Mouse (Mus musculus) left cerebral cortex, postnatal 25 days (tissue): ENCODE results near the gene 7530416G11Rik. TPM values are rescaled to one million over a fixed set of nuclear protein-coding genes. Genes with fewer than 3 reads are reported as not detected.

Experiments used
- DNase-seq, 2 experiments: peaks; one replicate each; pipeline ENCODE4 v3.0.0; 2022; ENCODE audit warnings: low spot score in 2 of 2, mixed read lengths in 1 of 2
- intact Hi-C: fragments of 180-260 bp; cut with DNase I; formaldehyde crosslinking; loops from one replicate; pipeline ENCODE4 v1.15.1; 2025
- total RNA-seq, 2 experiments: library from RNA; stranded (reverse); gene quantifications; 2 replicates each; pipeline ENCODE4 v1.2.3; 2021

The 7530416G11Rik gene
- total RNA-seq: not detected

- intact Hi-C loops: no loop called here
- no peak for DNase-seq
Observed at GRCm38 (mm10) chr15:85503127-85503526, at the start of gene 7530416G11Rik. Gene 7530416G11Rik, minus strand, starts transcription at chr15:85503227.

- intact Hi-C loops: no loop called here
- DNase-seq: no peak
Observed at GRCm38 (mm10) chr15:85546500-85546899, 43.5 kb upstream of the 7530416G11Rik start.

GRCm38 (mm10) chr15:85545369-85545768, 42.3 kb upstream of the 7530416G11Rik start:
- intact Hi-C loops: no loop called here

GRCm38 (mm10) chr15:85538170-85538569, 35.1 kb upstream of the 7530416G11Rik start:
- no peak for DNase-seq
- intact Hi-C loops: no loop called here

More at GRCm38 (mm10) chr15:85545369-85545768, 42.3 kb upstream of the 7530416G11Rik start:
- no peak for DNase-seq

- intact Hi-C loops: no loop called here
- no peak for DNase-seq
Observed at GRCm38 (mm10) chr15:85537151-85537550, 34.1 kb upstream of the 7530416G11Rik start.

- intact Hi-C loops: no loop called here
Observed at GRCm38 (mm10) chr15:85534646-85535045, 31.6 kb upstream of the 7530416G11Rik start.

GRCm38 (mm10) chr15:85534215-85534614, 31.2 kb upstream of the 7530416G11Rik start:
- DNase-seq: no peak
- intact Hi-C loops: no loop called here

More at GRCm38 (mm10) chr15:85534646-85535045, 31.6 kb upstream of the 7530416G11Rik start:
- DNase-seq: no peak

GRCm38 (mm10) chr15:85532063-85532462, 29.0 kb upstream of the 7530416G11Rik start:
- intact Hi-C loops: no loop called here
- no peak for DNase-seq

GRCm38 (mm10) chr15:85529911-85530310, 26.9 kb upstream of the 7530416G11Rik start:
- intact Hi-C loops: no loop called here
- DNase-seq: no peak

- intact Hi-C loops: no loop called here
Observed at GRCm38 (mm10) chr15:85524404-85524950, 21.4 kb upstream of the 7530416G11Rik start.

GRCm38 (mm10) chr15:85523173-85523991, 20.4 kb upstream of the 7530416G11Rik start:
- intact Hi-C loops: no loop called here

More at GRCm38 (mm10) chr15:85524404-85524950, 21.4 kb upstream of the 7530416G11Rik start:
- DNase-seq: no peak

GRCm38 (mm10) chr15:85519438-85519837, 16.4 kb upstream of the 7530416G11Rik start:
- intact Hi-C loops: no loop called here
- DNase-seq: no peak

More at GRCm38 (mm10) chr15:85523173-85523991, 20.4 kb upstream of the 7530416G11Rik start:
- DNase-seq: peak in 1 of 2 experiments; percentile 7

- intact Hi-C loops: no loop called here
- DNase-seq: no peak
Observed at GRCm38 (mm10) chr15:85507370-85508014, 4.5 kb upstream of the 7530416G11Rik start.

GRCm38 (mm10) chr15:85506680-85507079, 3.7 kb upstream of the 7530416G11Rik start:
- intact Hi-C loops: no loop called here
- DNase-seq: no peak

GRCm38 (mm10) chr15:85505118-85505925, 2.3 kb upstream of the 7530416G11Rik start:
- peak in 1 of 2 experiments; percentile 6 for DNase-seq
- intact Hi-C loops: no loop called here

- DNase-seq: no peak
- intact Hi-C loops: no loop called here
Observed at GRCm38 (mm10) chr15:85500267-85500666, 2.8 kb downstream of the 7530416G11Rik start.

- intact Hi-C loops: no loop called here
- DNase-seq: no peak
Observed at GRCm38 (mm10) chr15:85497981-85498475, 5.0 kb downstream of the 7530416G11Rik start.

GRCm38 (mm10) chr15:85497548-85497947, 5.5 kb downstream of the 7530416G11Rik start:
- DNase-seq: no peak
- intact Hi-C loops: no loop called here

- intact Hi-C loops: loop anchor here (1.0 to 5.0 kb wide), 3 partner anchors 66 to 167 kb away; no protein-coding TSS in a partner anchor
- peak; percentile 73 to 90 for DNase-seq
Observed at GRCm38 (mm10) chr15:85494163-85494621, 8.8 kb downstream of the 7530416G11Rik start.
